8 mouse cellular contexts compared by ENCODE assay signal in the genomic region with DNA sequence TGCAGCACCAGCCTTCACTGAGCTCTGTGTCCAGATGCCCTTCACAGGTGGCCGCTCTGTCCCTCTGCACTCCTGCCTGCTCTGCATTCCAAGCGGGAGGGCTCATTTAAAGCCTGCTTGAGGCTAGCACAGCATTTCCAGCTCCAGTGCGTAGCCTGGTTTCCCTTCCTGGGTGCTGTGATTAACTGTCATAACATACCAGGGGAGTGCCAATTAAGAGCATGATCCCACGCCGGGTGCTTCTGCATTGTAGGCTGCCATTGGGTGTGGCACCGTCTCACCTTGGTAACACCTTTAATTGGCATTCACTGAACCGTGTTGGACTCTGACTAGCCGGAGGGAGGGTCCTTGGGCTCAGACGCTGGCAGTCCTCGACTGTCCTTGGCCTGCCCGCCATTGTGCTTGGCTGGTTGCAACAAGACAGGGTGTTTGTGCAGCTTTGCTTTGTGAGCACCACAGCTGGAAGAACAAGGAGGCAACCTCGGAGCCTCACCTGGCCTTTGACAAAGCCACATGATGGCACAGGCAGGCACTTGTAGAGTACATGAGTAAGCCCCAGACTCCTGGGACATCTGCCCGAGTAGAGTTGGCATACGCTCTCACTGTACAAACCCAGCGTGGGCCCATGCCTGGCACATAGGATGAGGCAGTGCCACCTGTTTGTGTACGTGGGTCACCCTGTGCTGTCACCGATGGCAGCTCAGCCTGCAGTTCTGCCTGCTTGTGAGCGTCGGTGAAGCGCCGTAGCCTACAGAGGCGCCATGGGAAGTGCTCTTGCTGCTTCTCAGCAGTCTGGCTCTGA. TPM values are rescaled to one million over a fixed set of nuclear protein-coding genes. Genes with fewer than 3 reads are reported as not detected.
DNase-seq lines count a peak whose midpoint lies in the region; ATAC-seq and TF ChIP-seq lines count a peak whose summit lies in the region.

No protein-coding gene starts in this region.

- no peak for DNase-seq in lung, embryonic 14.5 days
- no peak for DNase-seq in lung, postnatal 25 days (ENCODE audit: low spot score)
- peak; percentile 74 to 77 for DNase-seq in cerebellum, postnatal 36 days
- peak; percentile 46 for DNase-seq in hindbrain, postnatal 0 days (ENCODE audit: low spot score)
- peak; percentile 69 to 76 for DNase-seq in layer of hippocampus, postnatal 36 days
- DNase-seq in spleen, postnatal 14 days (ENCODE audit: low spot score in 2 of 2), result no peak
- DNase-seq in urinary bladder, postnatal 25 days (ENCODE audit: low spot score), result no peak

- no peak overlapping the region for H3K9ac ChIP-seq in lung, embryonic 14.5 days
- no peak overlapping the region for H3K9ac ChIP-seq in hindbrain, postnatal 0 days (replicated peaks; ENCODE audit: low read length)

- peak overlapping the region; percentile 18; the same call in 1 of the 2 replicates for H3K27ac ChIP-seq in lung, embryonic 14.5 days (ENCODE audit: low read depth)
- peak overlapping the region; percentile 32; the same call in 1 of the 2 replicates for H3K27ac ChIP-seq in hindbrain, postnatal 0 days

- ATAC-seq in lung, embryonic 14.5 days (ENCODE audit: insufficient read depth), result no peak
- ATAC-seq in hindbrain, postnatal 0 days, result no peak
- no peak for ATAC-seq in activated CD4-positive, CD25-positive, alpha-beta regulatory T cell, adult 4 months

- TF ChIP-seq CTCF in lung, embryonic 14.5 days (IDR thresholded peaks at IDR 0.05; ENCODE audit: low read depth), result no peak
- no peak for TF ChIP-seq CTCF in hindbrain, postnatal 0 days (IDR thresholded peaks at IDR 0.05; ENCODE audit: low read depth)

- no peaks in the 10 kb centered on the region for H3K27me3 ChIP-seq in lung, embryonic 14.5 days (ENCODE audit: insufficient read depth, low read length)
- no peaks in the 10 kb centered on the region for H3K27me3 ChIP-seq in hindbrain, postnatal 0 days (ENCODE audit: insufficient read depth, low read length)

- WGBS in lung, embryonic 14.5 days, result 82% methylated on average over 22 of the region's 22 CpGs
- WGBS in hindbrain, postnatal 0 days, result 71% methylated on average over 22 of the region's 22 CpGs

- H3K4me2 ChIP-seq in lung, embryonic 14.5 days, result no peak overlapping the region
- no peak overlapping the region for H3K4me2 ChIP-seq in hindbrain, postnatal 0 days (ENCODE audit: low read depth, low read length)

- no peaks in the 10 kb centered on the region for H3K9me3 ChIP-seq in lung, embryonic 14.5 days (ENCODE audit: low read depth, low read length)
- no peaks in the 10 kb centered on the region for H3K9me3 ChIP-seq in hindbrain, postnatal 0 days (ENCODE audit: low read length)

- H3K4me1 ChIP-seq in lung, embryonic 14.5 days (ENCODE audit: insufficient read depth), result peaks cover 25% of the 10 kb centered on the region
- peaks cover 28% of the 10 kb centered on the region for H3K4me1 ChIP-seq in hindbrain, postnatal 0 days (ENCODE audit: insufficient read depth, low read length)

- H3K4me3 ChIP-seq in lung, embryonic 14.5 days (ENCODE audit: low read depth, low read length), result no peak overlapping the region
- H3K4me3 ChIP-seq in hindbrain, postnatal 0 days (ENCODE audit: low read length), result no peak overlapping the region

- H3K36me3 ChIP-seq in lung, embryonic 14.5 days (ENCODE audit: insufficient read depth), result no peaks in the 10 kb centered on the region
- no peaks in the 10 kb centered on the region for H3K36me3 ChIP-seq in hindbrain, postnatal 0 days (ENCODE audit: insufficient read depth, low read length)

RNA-seq across cellular contexts. Expression of gene Tcp11, which starts 57.4 kb away (rescaled TPM):
- polyA plus RNA-seq in lung, embryonic 14.5 days (2014; fragmentation: Nextera tagmentation; extraction: Ambion mirVana), result 1.6 and 2.0 TPM in 2 replicates
- total RNA-seq in hindbrain, postnatal 0 days (2014; rRNA removed), result 2.9 and 3.6 TPM in 2 replicates
- polyA plus RNA-seq in hindbrain, postnatal 0 days (2015; fragmentation: Nextera tagmentation; extraction: Ambion mirVana), result 1.9 and 2.0 TPM in 2 replicates
- 1 to 10 TPM; 1.0 to 1.5 TPM for total RNA-seq in layer of hippocampus, postnatal 36 days (2021)
- 1 to 10 TPM; 1.0 to 1.6 TPM for polyA plus RNA-seq in activated CD4-positive, CD25-positive, alpha-beta regulatory T cell, adult 4 months (2017; shearing (Covaris generic))

Comparison
In these comparisons a context has a peak if more than half of its experiments do, and no peak if none do; other contexts are left out.
1. DNase-seq: peak in cerebellum, postnatal 36 days (2 of 2), hindbrain, postnatal 0 days (single experiment) and layer of hippocampus, postnatal 36 days (2 of 2); none in lung, embryonic 14.5 days (single experiment), lung, postnatal 25 days (single experiment), spleen, postnatal 14 days (0 of 2) and urinary bladder, postnatal 25 days (single experiment).